Mouse (Mus musculus): ENCODE measurements around the gene Gdpd3. TPM values are rescaled to one million over a fixed set of nuclear protein-coding genes. Genes with fewer than 3 reads are reported as not detected.

The Gdpd3 gene
- polyA plus RNA-seq, 1 experiment from 2014 or later: 12.4 TPM

GRCm38 (mm10) chr7:126815726-126816222, 49.6 kb downstream of the Gdpd3 start:
- 71% methylated on average over 8 of the region's 8 CpGs for WGBS
- no peaks in the 10 kb centered on the region for H3K9me3 ChIP-seq (replicated peaks)
- no peak for ATAC-seq (ENCODE audit: insufficient number of reproducible peaks, low FRiP score, low TSS enrichment, low read depth)

GRCm38 (mm10) chr7:126816494-126816893, 50.4 kb downstream of the Gdpd3 start:
- Histone ChIP-seq H3K27ac (replicated peaks) (no peak overlapping the region), H3K9ac (no peak overlapping the region), H3K27me3 (no peaks in the 10 kb centered on the region), H3K4me1 (no peaks in the 10 kb centered on the region), H3K9me3 (replicated peaks) (no peaks in the 10 kb centered on the region), H3K36me3 (no peaks in the 10 kb centered on the region), H3K4me3 (replicated peaks) (no peak overlapping the region), H3K4me2 (replicated peaks) (no peak overlapping the region)
- WGBS: 81% methylated on average over 8 of the region's 8 CpGs
- ATAC-seq (ENCODE audit: insufficient number of reproducible peaks, low FRiP score, low TSS enrichment, low read depth): no peak

More at GRCm38 (mm10) chr7:126815726-126816222, 49.6 kb downstream of the Gdpd3 start:
- no peak overlapping the region for H3K27ac ChIP-seq (replicated peaks)
- H3K4me3 ChIP-seq (replicated peaks): no peak overlapping the region
- no peaks in the 10 kb centered on the region for H3K36me3 ChIP-seq
- no peaks in the 10 kb centered on the region for H3K4me1 ChIP-seq
- no peak overlapping the region for H3K4me2 ChIP-seq (replicated peaks)
- no peaks in the 10 kb centered on the region for H3K27me3 ChIP-seq
- no peak overlapping the region for H3K9ac ChIP-seq

GRCm38 (mm10) chr7:126817595-126817994, 51.5 kb downstream of the Gdpd3 start:
- Histone ChIP-seq H3K9me3 (replicated peaks) (no peaks in the 10 kb centered on the region), H3K4me2 (replicated peaks) (no peak overlapping the region), H3K4me3 (replicated peaks) (no peak overlapping the region), H3K9ac (no peak overlapping the region), H3K4me1 (peaks cover 3% of the 10 kb centered on the region), H3K27me3 (peaks cover 8% of the 10 kb centered on the region), H3K27ac (replicated peaks) (no peak overlapping the region), H3K36me3 (no peaks in the 10 kb centered on the region)
- 83% methylated on average over 7 of the region's 7 CpGs for WGBS
- ATAC-seq (ENCODE audit: insufficient number of reproducible peaks, low FRiP score, low TSS enrichment, low read depth): no peak

- 25% methylated on average over 1 of the region's 1 CpGs for WGBS
- no peak overlapping the region for H3K4me2 ChIP-seq (replicated peaks)
- peaks cover 18% of the 10 kb centered on the region for H3K27me3 ChIP-seq
- peaks cover 13% of the 10 kb centered on the region for H3K4me1 ChIP-seq
- no peak overlapping the region for H3K27ac ChIP-seq (replicated peaks)
- H3K9me3 ChIP-seq (replicated peaks): no peaks in the 10 kb centered on the region
- no peak for ATAC-seq (ENCODE audit: insufficient number of reproducible peaks, low FRiP score, low TSS enrichment, low read depth)
- H3K36me3 ChIP-seq: no peaks in the 10 kb centered on the region
- H3K9ac ChIP-seq: no peak overlapping the region
- H3K4me3 ChIP-seq (replicated peaks): no peak overlapping the region
Measured at GRCm38 (mm10) chr7:126818818-126819217, 52.7 kb downstream of the Gdpd3 start.

- Histone ChIP-seq H3K9me3 (replicated peaks) (no peaks in the 10 kb centered on the region), H3K4me3 (replicated peaks) (no peak overlapping the region), H3K9ac (no peak overlapping the region), H3K27me3 (peaks cover 40% of the 10 kb centered on the region), H3K27ac (replicated peaks) (no peak overlapping the region), H3K36me3 (no peaks in the 10 kb centered on the region), H3K4me1 (peaks cover 13% of the 10 kb centered on the region), H3K4me2 (replicated peaks) (no peak overlapping the region)
- WGBS: 24% methylated on average over 7 of the region's 7 CpGs
- ATAC-seq (ENCODE audit: insufficient number of reproducible peaks, low FRiP score, low TSS enrichment, low read depth): 0 out of 2 replicates have a peak, but pooled peaks have one; percentile 25
Measured at GRCm38 (mm10) chr7:126821835-126822511, 55.8 kb downstream of the Gdpd3 start.

- peaks cover 40% of the 10 kb centered on the region for H3K27me3 ChIP-seq
- ATAC-seq (ENCODE audit: insufficient number of reproducible peaks, low FRiP score, low TSS enrichment, low read depth): no peak
- H3K4me3 ChIP-seq (replicated peaks): no peak overlapping the region
- H3K9me3 ChIP-seq (replicated peaks): no peaks in the 10 kb centered on the region
- peaks cover 13% of the 10 kb centered on the region for H3K4me1 ChIP-seq
- peak overlapping the region; percentile 47; the same call in 1 of the 2 replicates for H3K4me2 ChIP-seq (replicated peaks)
- H3K9ac ChIP-seq: no peak overlapping the region
- no peaks in the 10 kb centered on the region for H3K36me3 ChIP-seq
- 16% methylated on average over 9 of the region's 9 CpGs for WGBS
- H3K27ac ChIP-seq (replicated peaks): no peak overlapping the region
Measured at GRCm38 (mm10) chr7:126822741-126823140, 56.6 kb downstream of the Gdpd3 start.

- ATAC-seq (ENCODE audit: insufficient number of reproducible peaks, low FRiP score, low TSS enrichment, low read depth): 0 out of 2 replicates have a peak, but pooled peaks have one; percentile 6
- no peak overlapping the region for H3K27ac ChIP-seq (replicated peaks)
- H3K4me3 ChIP-seq (replicated peaks): peak overlapping the region; percentile 32
- H3K36me3 ChIP-seq: no peaks in the 10 kb centered on the region
- H3K27me3 ChIP-seq: peaks cover 40% of the 10 kb centered on the region
- no peak overlapping the region for H3K9ac ChIP-seq
- H3K4me2 ChIP-seq (replicated peaks): peak overlapping the region; percentile 47
- no peaks in the 10 kb centered on the region for H3K9me3 ChIP-seq (replicated peaks)
- WGBS: 1% methylated on average over 17 of the region's 19 CpGs
- H3K4me1 ChIP-seq: peaks cover 13% of the 10 kb centered on the region
Measured at GRCm38 (mm10) chr7:126823202-126823711, 57.1 kb downstream of the Gdpd3 start.

- H3K36me3 ChIP-seq: no peaks in the 10 kb centered on the region
- 13% methylated on average over 10 of the region's 10 CpGs for WGBS
- ATAC-seq (ENCODE audit: insufficient number of reproducible peaks, low FRiP score, low TSS enrichment, low read depth): no peak
- peaks cover 13% of the 10 kb centered on the region for H3K4me1 ChIP-seq
- no peak overlapping the region for H3K9ac ChIP-seq
- H3K27me3 ChIP-seq: peaks cover 40% of the 10 kb centered on the region
- no peak overlapping the region for H3K4me2 ChIP-seq (replicated peaks)
- no peaks in the 10 kb centered on the region for H3K9me3 ChIP-seq (replicated peaks)
- no peak overlapping the region for H3K4me3 ChIP-seq (replicated peaks)
- no peak overlapping the region for H3K27ac ChIP-seq (replicated peaks)
Measured at GRCm38 (mm10) chr7:126823940-126824339, 57.8 kb downstream of the Gdpd3 start.

Other genes starting within 250 kb of the Gdpd3 start
- gene Eif3c, start 199.9 kb upstream of the Gdpd3 start, polyA plus RNA-seq (2015; fragmentation: Nextera tagmentation; extraction: Ambion mirVana): 176 and 188 TPM in 2 replicates
- gene Apobr, start 181.4 kb upstream of the Gdpd3 start, polyA plus RNA-seq (2015; fragmentation: Nextera tagmentation; extraction: Ambion mirVana): 1.4 and 1.5 TPM in 2 replicates
- 33.7 and 38.4 TPM in 2 replicates for gene Cln3, start 180.5 kb upstream of the Gdpd3 start, polyA plus RNA-seq (2015; fragmentation: Nextera tagmentation; extraction: Ambion mirVana)
- gene Il27, start 171.4 kb upstream of the Gdpd3 start, polyA plus RNA-seq (2015; fragmentation: Nextera tagmentation; extraction: Ambion mirVana): not detected in 2 replicates
- gene Nupr1, start 135.5 kb upstream of the Gdpd3 start, polyA plus RNA-seq (2015; fragmentation: Nextera tagmentation; extraction: Ambion mirVana): 38.5 and 40.4 TPM in 2 replicates
- 43.4 and 49.5 TPM in 2 replicates for gene Sgf29, start 117.0 kb upstream of the Gdpd3 start, polyA plus RNA-seq (2015; fragmentation: Nextera tagmentation; extraction: Ambion mirVana)
- 10.0 and 12.2 TPM in 2 replicates for gene Sult1a1, start 89.9 kb upstream of the Gdpd3 start, polyA plus RNA-seq (2015; fragmentation: Nextera tagmentation; extraction: Ambion mirVana)
- 121 TPM in 2 replicates for gene Bola2, start 70.9 kb upstream of the Gdpd3 start, polyA plus RNA-seq (2015; fragmentation: Nextera tagmentation; extraction: Ambion mirVana)
- 9.8 and 12.5 TPM in 2 replicates for gene Slx1b, start 70.5 kb upstream of the Gdpd3 start, polyA plus RNA-seq (2015; fragmentation: Nextera tagmentation; extraction: Ambion mirVana)
- 43.8 and 44.7 TPM in 2 replicates for gene Coro1a, start 58.5 kb upstream of the Gdpd3 start, polyA plus RNA-seq (2015; fragmentation: Nextera tagmentation; extraction: Ambion mirVana)
- 74.0 and 78.5 TPM in 2 replicates for gene Mapk3, start 6.7 kb upstream of the Gdpd3 start, polyA plus RNA-seq (2015; fragmentation: Nextera tagmentation; extraction: Ambion mirVana)
- gene Ypel3, start 10.6 kb downstream of the Gdpd3 start, polyA plus RNA-seq (2015; fragmentation: Nextera tagmentation; extraction: Ambion mirVana): 145 and 148 TPM in 2 replicates
- gene Tbx6, start 15.1 kb downstream of the Gdpd3 start, polyA plus RNA-seq (2015; fragmentation: Nextera tagmentation; extraction: Ambion mirVana): 0.71 and 0.81 TPM in 2 replicates
- 232 and 234 TPM in 2 replicates for gene Ppp4c, start 26.2 kb downstream of the Gdpd3 start, polyA plus RNA-seq (2015; fragmentation: Nextera tagmentation; extraction: Ambion mirVana)
- 0.53 and 0.71 TPM in 2 replicates for gene Fam57b, start 31.3 kb downstream of the Gdpd3 start, polyA plus RNA-seq (2015; fragmentation: Nextera tagmentation; extraction: Ambion mirVana)
- not detected in 2 replicates for gene 4930451I11Rik, start 65.3 kb downstream of the Gdpd3 start, polyA plus RNA-seq (2015; fragmentation: Nextera tagmentation; extraction: Ambion mirVana)
- gene Doc2a, start 81.1 kb downstream of the Gdpd3 start, polyA plus RNA-seq (2015; fragmentation: Nextera tagmentation; extraction: Ambion mirVana): 0.85 and 1.6 TPM in 2 replicates
- 26.8 and 33.3 TPM in 2 replicates for gene Hirip3, start 95.6 kb downstream of the Gdpd3 start, polyA plus RNA-seq (2015; fragmentation: Nextera tagmentation; extraction: Ambion mirVana)
- gene Ino80e, start 96.0 kb downstream of the Gdpd3 start, polyA plus RNA-seq (2015; fragmentation: Nextera tagmentation; extraction: Ambion mirVana): 84.4 and 92.0 TPM in 2 replicates
- gene Taok2, start 118.4 kb downstream of the Gdpd3 start, polyA plus RNA-seq (2015; fragmentation: Nextera tagmentation; extraction: Ambion mirVana): 50.4 and 50.6 TPM in 2 replicates
- 34.7 and 37.0 TPM in 2 replicates for gene Tmem219, start 156.6 kb downstream of the Gdpd3 start, polyA plus RNA-seq (2015; fragmentation: Nextera tagmentation; extraction: Ambion mirVana)
- 19.1 and 20.2 TPM in 2 replicates for gene Kctd13, start 162.5 kb downstream of the Gdpd3 start, polyA plus RNA-seq (2015; fragmentation: Nextera tagmentation; extraction: Ambion mirVana)
- 0.15 and 0.37 TPM in 2 replicates for gene Asphd1, start 183.2 kb downstream of the Gdpd3 start, polyA plus RNA-seq (2015; fragmentation: Nextera tagmentation; extraction: Ambion mirVana)
- 0.63 and 0.88 TPM in 2 replicates for gene Sez6l2, start 184.2 kb downstream of the Gdpd3 start, polyA plus RNA-seq (2015; fragmentation: Nextera tagmentation; extraction: Ambion mirVana)
- gene Cdipt, start 209.6 kb downstream of the Gdpd3 start, polyA plus RNA-seq (2015; fragmentation: Nextera tagmentation; extraction: Ambion mirVana): 106 TPM in 2 replicates
- 3.2 TPM in 2 replicates for gene Cdiptos, start 209.8 kb downstream of the Gdpd3 start, polyA plus RNA-seq (2015; fragmentation: Nextera tagmentation; extraction: Ambion mirVana)
- 12.0 and 12.5 TPM in 2 replicates for gene Mvp, start 248.3 kb downstream of the Gdpd3 start, polyA plus RNA-seq (2015; fragmentation: Nextera tagmentation; extraction: Ambion mirVana)

Measured in embryonic facial prominence, embryonic 15.5 days (tissue).